Comparison of ENCODE assay signal across 16 mouse cellular contexts in the genomic region with DNA sequence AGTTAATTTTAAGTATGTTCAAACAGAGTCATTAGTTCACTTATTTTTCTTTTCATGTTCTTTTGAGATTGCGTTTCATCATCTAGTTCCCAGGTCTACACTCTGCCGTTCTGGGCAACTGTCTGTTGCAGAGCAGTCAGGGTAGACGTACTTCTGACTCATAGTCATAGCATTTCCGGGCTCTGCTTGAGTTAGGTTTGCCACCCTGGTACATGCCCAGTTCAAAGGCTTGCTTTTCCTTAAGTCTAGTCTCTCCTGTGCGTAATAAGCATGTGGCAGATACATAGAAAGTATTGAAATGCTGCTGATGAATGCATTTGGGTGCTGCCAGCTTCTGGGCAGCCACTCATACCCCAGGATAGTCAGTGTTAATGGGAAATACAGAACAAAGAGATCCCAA.
DNase-seq lines count a peak whose midpoint lies in the region; ATAC-seq lines count a peak whose summit lies in the region.
"Had no signal": no experiment of that assay in that cellular context is flagged by ENCODE, and none has a peak within 500 bp of the region (broad histone marks: within the 10 kb centered on the region; RNA-seq: fewer than 3 reads in every experiment).

No protein-coding gene starts in this region.

- intact Hi-C loops in heart, postnatal 10 days (cut with DNase I) = no loop called here

- DNase-seq in heart, adult 11 months = peak; percentile 58
- no peak for DNase-seq in heart, postnatal 10 days
- DNase-seq in 416B (ENCODE audit: low read depth) = peak; percentile 85
- DNase-seq in hindbrain, embryonic 14.5 days (ENCODE audit: low spot score) = no peak
- no peak for DNase-seq in embryonic facial prominence, embryonic 10.5 days (ENCODE audit: low spot score)
- no peak for DNase-seq in cerebellum, postnatal 10 days
- DNase-seq: cerebellum, adult 2 months; kidney, adult 11 months; lung, postnatal 4 days; right cerebral cortex, postnatal 25 days; thymus, postnatal 14 days had no signal

- H3K4me1 ChIP-seq in hindbrain, embryonic 14.5 days (replicated peaks; ENCODE audit: control insufficient read depth, insufficient read depth, low read length) = peaks cover 63% of the 10 kb centered on the region
- H3K4me1 ChIP-seq in midbrain, embryonic 15.5 days = peaks cover 40% of the 10 kb centered on the region
- H3K4me1 ChIP-seq in embryonic facial prominence, embryonic 10.5 days = peaks cover 37% of the 10 kb centered on the region

- no peaks in the 10 kb centered on the region for H3K27me3 ChIP-seq in hindbrain, embryonic 14.5 days (ENCODE audit: control insufficient read depth, insufficient read depth, low read length)
- 0 out of 2 replicates have a peak, but pooled peaks cover 5% of the 10 kb centered on the region for H3K27me3 ChIP-seq in midbrain, embryonic 15.5 days (replicated peaks)
- no peaks in the 10 kb centered on the region for H3K27me3 ChIP-seq in embryonic facial prominence, embryonic 10.5 days (replicated peaks; ENCODE audit: low read depth, poor library complexity, severe bottlenecking)
- H3K27me3 ChIP-seq: heart, embryonic 15.5 days had no signal

- peak overlapping the region; percentile 71 for H3K4me2 ChIP-seq in hindbrain, embryonic 14.5 days (replicated peaks)
- H3K4me2 ChIP-seq in midbrain, embryonic 15.5 days = peak overlapping the region; percentile 59
- H3K4me2 ChIP-seq: heart, embryonic 15.5 days had no signal

- H3K9ac ChIP-seq in hindbrain, embryonic 14.5 days = peak overlapping the region; percentile 75
- H3K9ac ChIP-seq in midbrain, embryonic 15.5 days = no peak overlapping the region
- H3K9ac ChIP-seq: heart, embryonic 15.5 days; liver, embryonic 14.5 days had no signal

- peak overlapping the region; percentile 36 for H3K4me3 ChIP-seq in hindbrain, embryonic 14.5 days (replicated peaks; ENCODE audit: low read length)
- peak overlapping the region; percentile 33; the same call in 1 of the 2 replicates for H3K4me3 ChIP-seq in midbrain, embryonic 15.5 days
- H3K4me3 ChIP-seq in embryonic facial prominence, embryonic 10.5 days = no peak overlapping the region
- H3K4me3 ChIP-seq: heart, embryonic 15.5 days had no signal

- H3K36me3 ChIP-seq in hindbrain, embryonic 14.5 days (replicated peaks; ENCODE audit: control insufficient read depth, insufficient read depth) = peaks cover 10% of the 10 kb centered on the region
- H3K36me3 ChIP-seq in midbrain, embryonic 15.5 days (replicated peaks) = no peaks in the 10 kb centered on the region
- peaks cover 12% of the 10 kb centered on the region for H3K36me3 ChIP-seq in embryonic facial prominence, embryonic 10.5 days (replicated peaks)

- H3K9me3 ChIP-seq in hindbrain, embryonic 14.5 days (ENCODE audit: control insufficient read depth, low read length) = no peaks in the 10 kb centered on the region
- no peaks in the 10 kb centered on the region for H3K9me3 ChIP-seq in midbrain, embryonic 15.5 days
- H3K9me3 ChIP-seq in embryonic facial prominence, embryonic 10.5 days = no peaks in the 10 kb centered on the region
- H3K9me3 ChIP-seq: heart, embryonic 15.5 days had no signal

- WGBS in hindbrain, embryonic 14.5 days = 53% methylated on average over 5 of the region's 5 CpGs
- 78% methylated on average over 5 of the region's 5 CpGs for WGBS in midbrain, embryonic 15.5 days
- 89% methylated on average over 5 of the region's 5 CpGs for WGBS in embryonic facial prominence, embryonic 10.5 days

- ATAC-seq in hindbrain, embryonic 14.5 days (ENCODE audit: low FRiP score) = no peak; the same call in 1 of the 2 replicates
- ATAC-seq in midbrain, embryonic 15.5 days (replicated peaks) = no peak
- no peak for ATAC-seq in megakaryocyte progenitor cell, adult 5-6 weeks (replicated peaks; ENCODE audit: poor library complexity)
- ATAC-seq: activated CD4-positive, CD25-positive, alpha-beta regulatory T cell, adult 4 months had no signal

- H3K27ac ChIP-seq in hindbrain, embryonic 14.5 days = peak overlapping the region; percentile 96
- H3K27ac ChIP-seq in midbrain, embryonic 15.5 days = no peak overlapping the region
- H3K27ac ChIP-seq in embryonic facial prominence, embryonic 10.5 days (replicated peaks) = no peak overlapping the region
- H3K27ac ChIP-seq: heart, embryonic 15.5 days; liver, embryonic 14.5 days had no signal

Comparison
In these comparisons a context has a peak if more than half of its experiments do, and no peak if none do; other contexts are left out.
1. DNase-seq: peak in heart, adult 11 months (single experiment) and 416B (single experiment); none in heart, postnatal 10 days (0 of 2), hindbrain, embryonic 14.5 days (single experiment), embryonic facial prominence, embryonic 10.5 days (single experiment) and cerebellum, postnatal 10 days (0 of 2).